Mouse (Mus musculus): ENCODE results near the gene Iffo1. TPM values are rescaled to one million over a fixed set of nuclear protein-coding genes. Genes with fewer than 3 reads are reported as not detected.

The Iffo1 gene
- polyA plus RNA-seq, 1 experiment from 2014 or later = 11.1 TPM

GRCm38 (mm10) chr6:125165328-125165891 is 20.4 kb downstream of the Iffo1 start:
- Histone ChIP-seq H3K9me3 (no peaks in the 10 kb centered on the region), H3K27me3 (replicated peaks; ENCODE audit: low read depth, poor library complexity, severe bottlenecking) (no peaks in the 10 kb centered on the region), H3K36me3 (replicated peaks) (peaks cover 88% of the 10 kb centered on the region), H3K27ac (replicated peaks) (peak overlapping the region; percentile 99), H3K4me3 (peak overlapping the region; percentile 93), H3K4me1 (peaks cover 58% of the 10 kb centered on the region)
- under 1% methylated on average over 36 of the region's 36 CpGs for WGBS
- DNase-seq (ENCODE audit: low spot score) = peak; percentile 97

GRCm38 (mm10) chr6:125166051-125166751 is 21.2 kb downstream of the Iffo1 start, which contains the start of gene Gapdh:
Gene Gapdh (minus strand): TSS chr6:125166467.
- H3K4me1 ChIP-seq = peaks cover 50% of the 10 kb centered on the region
- peaks cover 88% of the 10 kb centered on the region for H3K36me3 ChIP-seq (replicated peaks)
- H3K4me3 ChIP-seq = peak within 1 kb of the TSS; percentile 93
- no peaks in the 10 kb centered on the region for H3K9me3 ChIP-seq
- H3K27ac ChIP-seq (replicated peaks) = peak within 1 kb of the TSS; percentile 99
- peak; percentile 83 for DNase-seq (ENCODE audit: low spot score)
- under 1% methylated on average over 18 of the region's 18 CpGs for WGBS
- no peaks in the 10 kb centered on the region for H3K27me3 ChIP-seq (replicated peaks; ENCODE audit: low read depth, poor library complexity, severe bottlenecking)

GRCm38 (mm10) chr6:125166861-125167650 is 22.0 kb downstream of the Iffo1 start:
- H3K9me3 ChIP-seq = no peaks in the 10 kb centered on the region
- DNase-seq (ENCODE audit: low spot score) = peak; percentile 58
- H3K4me3 ChIP-seq = peak overlapping the region; percentile 93
- H3K27ac ChIP-seq (replicated peaks) = peak overlapping the region; percentile 99
- peaks cover 45% of the 10 kb centered on the region for H3K4me1 ChIP-seq
- peaks cover 88% of the 10 kb centered on the region for H3K36me3 ChIP-seq (replicated peaks)
- 20% methylated on average over 10 of the region's 10 CpGs for WGBS
- no peaks in the 10 kb centered on the region for H3K27me3 ChIP-seq (replicated peaks; ENCODE audit: low read depth, poor library complexity, severe bottlenecking)

- 94% methylated on average over 14 of the region's 14 CpGs for WGBS
- Histone ChIP-seq H3K27me3 (replicated peaks; ENCODE audit: low read depth, poor library complexity, severe bottlenecking) (no peaks in the 10 kb centered on the region), H3K4me3 (no peak overlapping the region), H3K36me3 (replicated peaks) (peaks cover 88% of the 10 kb centered on the region), H3K9me3 (no peaks in the 10 kb centered on the region), H3K27ac (replicated peaks) (no peak overlapping the region), H3K4me1 (peaks cover 37% of the 10 kb centered on the region)
- no peak for DNase-seq (ENCODE audit: low spot score)
These were observed 23.0 kb downstream of the Iffo1 start for GRCm38 (mm10) chr6:125168086-125168485.

- Histone ChIP-seq H3K27me3 (replicated peaks; ENCODE audit: low read depth, poor library complexity, severe bottlenecking) (no peaks in the 10 kb centered on the region), H3K4me3 (no peak overlapping the region), H3K36me3 (replicated peaks) (peaks cover 90% of the 10 kb centered on the region), H3K4me1 (peaks cover 25% of the 10 kb centered on the region), H3K27ac (replicated peaks) (no peak overlapping the region), H3K9me3 (no peaks in the 10 kb centered on the region)
- 94% methylated on average over 6 of the region's 6 CpGs for WGBS
- no peak for DNase-seq (ENCODE audit: low spot score)
These were observed 25.2 kb downstream of the Iffo1 start for GRCm38 (mm10) chr6:125170194-125170593.

GRCm38 (mm10) chr6:125172474-125172873 is 27.4 kb downstream of the Iffo1 start:
- H3K4me3 ChIP-seq = no peak overlapping the region
- WGBS = 92% methylated on average over 2 of the region's 2 CpGs
- H3K27me3 ChIP-seq (replicated peaks; ENCODE audit: low read depth, poor library complexity, severe bottlenecking) = no peaks in the 10 kb centered on the region
- no peak for DNase-seq (ENCODE audit: low spot score)
- H3K4me1 ChIP-seq = peaks cover 7% of the 10 kb centered on the region
- H3K9me3 ChIP-seq = no peaks in the 10 kb centered on the region
- H3K36me3 ChIP-seq (replicated peaks) = peaks cover 100% of the 10 kb centered on the region
- no peak overlapping the region for H3K27ac ChIP-seq (replicated peaks)

- Histone ChIP-seq H3K27me3 (replicated peaks; ENCODE audit: low read depth, poor library complexity, severe bottlenecking) (no peaks in the 10 kb centered on the region), H3K4me3 (no peak overlapping the region), H3K4me1 (no peaks in the 10 kb centered on the region), H3K9me3 (no peaks in the 10 kb centered on the region), H3K27ac (replicated peaks) (no peak overlapping the region), H3K36me3 (replicated peaks) (peaks cover 100% of the 10 kb centered on the region)
- WGBS = 96% methylated on average over 7 of the region's 7 CpGs
- no peak for DNase-seq (ENCODE audit: low spot score)
These were observed 28.2 kb downstream of the Iffo1 start for GRCm38 (mm10) chr6:125173256-125173655.

- no peak overlapping the region for H3K27ac ChIP-seq (replicated peaks)
- no peaks in the 10 kb centered on the region for H3K4me1 ChIP-seq
- no peak overlapping the region for H3K4me3 ChIP-seq
- no peak for DNase-seq (ENCODE audit: low spot score)
- no peaks in the 10 kb centered on the region for H3K9me3 ChIP-seq
- 94% methylated on average over 5 of the region's 5 CpGs for WGBS
- no peaks in the 10 kb centered on the region for H3K27me3 ChIP-seq (replicated peaks; ENCODE audit: low read depth, poor library complexity, severe bottlenecking)
- peaks cover 100% of the 10 kb centered on the region for H3K36me3 ChIP-seq (replicated peaks)
These were observed 30.4 kb downstream of the Iffo1 start for GRCm38 (mm10) chr6:125175469-125175868.

- 92% methylated on average over 7 of the region's 7 CpGs for WGBS
- H3K27me3 ChIP-seq (replicated peaks; ENCODE audit: low read depth, poor library complexity, severe bottlenecking) = no peaks in the 10 kb centered on the region
- no peaks in the 10 kb centered on the region for H3K4me1 ChIP-seq
- no peak for DNase-seq (ENCODE audit: low spot score)
- H3K4me3 ChIP-seq = no peak overlapping the region
- no peak overlapping the region for H3K27ac ChIP-seq (replicated peaks)
- H3K36me3 ChIP-seq (replicated peaks) = peaks cover 100% of the 10 kb centered on the region
- H3K9me3 ChIP-seq = no peaks in the 10 kb centered on the region
These were observed 34.6 kb downstream of the Iffo1 start for GRCm38 (mm10) chr6:125179601-125180000.

GRCm38 (mm10) chr6:125182133-125182532 is 37.1 kb downstream of the Iffo1 start:
- DNase-seq (ENCODE audit: low spot score) = no peak
- peaks cover 100% of the 10 kb centered on the region for H3K36me3 ChIP-seq (replicated peaks)
- 90% methylated on average over 5 of the region's 5 CpGs for WGBS

GRCm38 (mm10) chr6:125186203-125186602 is 41.2 kb downstream of the Iffo1 start:
- Histone ChIP-seq H3K4me3 (no peak overlapping the region), H3K36me3 (replicated peaks) (peaks cover 88% of the 10 kb centered on the region), H3K27ac (replicated peaks) (no peak overlapping the region), H3K9me3 (no peaks in the 10 kb centered on the region), H3K4me1 (peaks cover 9% of the 10 kb centered on the region), H3K27me3 (replicated peaks; ENCODE audit: low read depth, poor library complexity, severe bottlenecking) (no peaks in the 10 kb centered on the region)
- 96% methylated on average over 10 of the region's 10 CpGs for WGBS
- no peak for DNase-seq (ENCODE audit: low spot score)

More at GRCm38 (mm10) chr6:125182133-125182532, 37.1 kb downstream of the Iffo1 start:
- H3K4me3 ChIP-seq = no peak overlapping the region
- no peaks in the 10 kb centered on the region for H3K4me1 ChIP-seq
- H3K9me3 ChIP-seq = no peaks in the 10 kb centered on the region
- H3K27ac ChIP-seq (replicated peaks) = no peak overlapping the region
- H3K27me3 ChIP-seq (replicated peaks; ENCODE audit: low read depth, poor library complexity, severe bottlenecking) = no peaks in the 10 kb centered on the region

GRCm38 (mm10) chr6:125190816-125191215 is 45.8 kb downstream of the Iffo1 start:
- H3K27ac ChIP-seq (replicated peaks) = peak overlapping the region; percentile 99
- no peak for DNase-seq (ENCODE audit: low spot score)
- H3K36me3 ChIP-seq (replicated peaks) = peaks cover 67% of the 10 kb centered on the region
- peak overlapping the region; percentile 84 for H3K4me3 ChIP-seq
- H3K27me3 ChIP-seq (replicated peaks; ENCODE audit: low read depth, poor library complexity, severe bottlenecking) = no peaks in the 10 kb centered on the region
- peaks cover 24% of the 10 kb centered on the region for H3K4me1 ChIP-seq
- H3K9me3 ChIP-seq = no peaks in the 10 kb centered on the region

Measured in embryonic facial prominence, embryonic 10.5 days (tissue).